Mouse (Mus musculus): ENCODE measurements at regions not wholly inside any gene's neighbourhood (a gene's known extent, or its start where the extent isn't known, plus 50 kb on each side); places are given as distances from the start of the nearest gene placed in this dataset.

GRCm38 (mm10) chr2:48456072-48457040 lies 357.6 kb upstream of the Acvr2a start:
- DNase-seq (ENCODE audit: low spot score in 2 of 2): peak; percentile 30 to 35

- no peak for DNase-seq (ENCODE audit: low spot score in 2 of 2)
Measured at GRCm38 (mm10) chr2:48457117-48457516, 356.8 kb upstream of the Acvr2a start.

GRCm38 (mm10) chr2:48465483-48465882 lies 348.4 kb upstream of the Acvr2a start:
- no peak for DNase-seq (ENCODE audit: low spot score in 2 of 2)

- no peak for DNase-seq (ENCODE audit: low spot score in 2 of 2)
Measured at GRCm38 (mm10) chr2:48468895-48469294, 345.0 kb upstream of the Acvr2a start.

GRCm38 (mm10) chr2:48469357-48469756 lies 344.6 kb upstream of the Acvr2a start:
- DNase-seq (ENCODE audit: low spot score in 2 of 2): no peak

GRCm38 (mm10) chr2:48473102-48473501 lies 340.8 kb upstream of the Acvr2a start:
- DNase-seq (ENCODE audit: low spot score in 2 of 2): no peak

- DNase-seq (ENCODE audit: low spot score in 2 of 2): no peak
Measured at GRCm38 (mm10) chr2:48474642-48475041, 339.3 kb upstream of the Acvr2a start.

- no peak for DNase-seq (ENCODE audit: low spot score in 2 of 2)
Measured at GRCm38 (mm10) chr2:48476777-48477176, 337.1 kb upstream of the Acvr2a start.

- DNase-seq (ENCODE audit: low spot score in 2 of 2): no peak
Measured at GRCm38 (mm10) chr2:48477336-48477735, 336.6 kb upstream of the Acvr2a start.

GRCm38 (mm10) chr2:48479601-48480000 lies 334.3 kb upstream of the Acvr2a start:
- DNase-seq (ENCODE audit: low spot score in 2 of 2): no peak

- no peak for DNase-seq (ENCODE audit: low spot score in 2 of 2)
Measured at GRCm38 (mm10) chr2:48480428-48481191, 333.3 kb upstream of the Acvr2a start.

- DNase-seq (ENCODE audit: low spot score in 2 of 2): no peak
Measured at GRCm38 (mm10) chr2:48481209-48481742, 332.6 kb upstream of the Acvr2a start.

- DNase-seq (ENCODE audit: low spot score in 2 of 2): no peak
Measured at GRCm38 (mm10) chr2:48493574-48493973, 320.3 kb upstream of the Acvr2a start.

- no peak for DNase-seq (ENCODE audit: low spot score in 2 of 2)
Measured at GRCm38 (mm10) chr2:48494065-48494464, 319.8 kb upstream of the Acvr2a start.

GRCm38 (mm10) chr2:48494632-48495031 lies 319.3 kb upstream of the Acvr2a start:
- DNase-seq (ENCODE audit: low spot score in 2 of 2): no peak

- DNase-seq (ENCODE audit: low spot score in 2 of 2): no peak
Measured at GRCm38 (mm10) chr2:48498047-48498723, 315.7 kb upstream of the Acvr2a start.

GRCm38 (mm10) chr2:48499396-48499795 lies 314.5 kb upstream of the Acvr2a start:
- no peak for DNase-seq (ENCODE audit: low spot score in 2 of 2)

- DNase-seq (ENCODE audit: low spot score in 2 of 2): no peak
Measured at GRCm38 (mm10) chr2:48501387-48501786, 312.5 kb upstream of the Acvr2a start.

- no peak for DNase-seq (ENCODE audit: low spot score in 2 of 2)
Measured at GRCm38 (mm10) chr2:48513848-48514247, 300.1 kb upstream of the Acvr2a start.

- no peak for DNase-seq (ENCODE audit: low spot score in 2 of 2)
Measured at GRCm38 (mm10) chr2:48519838-48520404, 294.0 kb upstream of the Acvr2a start.

- DNase-seq (ENCODE audit: low spot score in 2 of 2): no peak
Measured at GRCm38 (mm10) chr2:48520535-48520971, 293.4 kb upstream of the Acvr2a start.
